Mouse (Mus musculus): Measurements from ENCODE around the gene Serhl. TPM values are rescaled to one million over a fixed set of nuclear protein-coding genes. Genes with fewer than 3 reads are reported as not detected.

The Serhl gene
- total RNA-seq, 4 experiments from 2014 or later, result 42.1 to 73.7 (median 60.6) TPM

DNA sequence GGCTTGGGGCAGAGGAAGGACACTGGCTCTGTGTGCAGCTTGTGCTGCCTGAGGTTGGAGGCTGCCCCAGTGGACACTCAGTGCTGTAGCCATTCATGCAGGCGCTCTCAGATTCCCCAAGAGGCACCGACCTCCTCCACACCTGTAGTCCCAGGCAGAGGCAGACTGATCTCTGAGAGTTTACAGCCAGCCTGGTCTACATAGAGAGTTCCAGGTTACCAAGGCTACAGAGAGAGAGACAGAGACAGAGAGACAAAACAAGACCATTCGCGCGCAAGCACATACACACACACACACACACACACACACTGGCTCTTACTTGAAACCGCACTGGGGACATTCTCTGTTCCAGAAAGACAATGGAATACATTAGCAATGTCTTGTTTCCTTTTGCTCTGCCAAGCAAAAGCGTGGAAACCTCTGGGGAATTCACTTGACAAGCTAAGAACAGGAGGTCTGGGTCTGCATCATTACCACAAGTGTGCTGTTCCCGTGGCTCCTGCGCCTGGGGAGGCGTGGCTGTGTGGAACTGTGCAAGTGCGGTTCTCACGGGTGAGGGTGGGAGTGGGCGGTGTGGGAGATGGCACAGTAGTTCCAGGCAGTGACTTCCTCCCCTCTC lies 5.2 kb upstream of the Serhl start:
- no peak for DNase-seq

DNA sequence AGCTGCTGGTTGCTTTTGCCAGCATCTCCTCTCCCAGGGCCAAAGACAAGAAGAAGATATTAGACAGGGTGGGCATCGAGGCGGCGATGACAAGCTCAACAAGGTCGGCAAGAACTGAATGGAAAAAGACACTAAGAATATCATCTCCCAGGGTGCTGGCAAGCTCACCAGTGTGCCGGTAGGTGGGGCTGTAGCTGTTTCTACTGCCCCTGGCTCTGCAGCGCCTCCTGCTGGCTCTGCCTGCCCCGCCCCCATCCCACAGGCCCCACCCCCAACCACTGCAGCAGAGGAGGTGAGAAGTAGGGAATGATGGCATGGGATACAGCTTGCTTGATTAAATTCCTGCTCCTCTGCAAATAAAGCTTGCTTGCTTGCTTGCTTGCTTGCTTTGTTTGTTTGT lies 3.4 kb upstream of the Serhl start:
- DNase-seq, result no peak

DNA sequence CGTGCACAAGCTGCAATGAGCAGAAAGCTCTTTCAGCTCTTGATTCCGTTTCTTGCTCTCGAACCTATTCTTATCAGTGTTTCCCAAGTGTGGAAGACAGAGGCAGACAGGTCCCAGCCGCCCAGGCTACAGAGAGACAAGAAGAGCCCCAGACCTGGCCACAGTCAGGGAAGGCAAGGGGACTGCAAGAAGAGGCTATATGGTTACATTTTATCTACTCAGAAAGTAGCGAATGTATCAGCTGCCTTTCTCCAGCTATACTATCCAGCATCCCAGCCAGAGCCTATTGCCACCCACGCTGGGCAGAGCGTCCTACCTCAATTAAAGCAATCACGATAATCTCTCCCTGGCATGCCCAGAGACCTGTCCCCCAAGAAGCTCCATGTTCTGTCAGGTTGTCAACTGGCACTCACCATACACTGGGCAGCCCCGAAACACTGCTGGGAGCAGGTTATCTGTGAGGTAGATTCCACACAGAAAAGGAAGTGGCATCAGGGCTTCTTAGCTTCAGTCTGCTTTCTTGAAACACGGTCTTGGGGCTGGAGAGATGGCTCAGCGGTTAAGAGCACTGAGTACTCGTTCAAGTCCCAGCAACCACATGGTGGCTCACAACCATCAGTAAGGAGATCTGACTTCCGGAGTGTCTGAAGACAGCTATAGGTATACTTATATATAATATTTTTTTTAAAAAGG lies 2.5 kb upstream of the Serhl start:
- no peak for DNase-seq

DNA sequence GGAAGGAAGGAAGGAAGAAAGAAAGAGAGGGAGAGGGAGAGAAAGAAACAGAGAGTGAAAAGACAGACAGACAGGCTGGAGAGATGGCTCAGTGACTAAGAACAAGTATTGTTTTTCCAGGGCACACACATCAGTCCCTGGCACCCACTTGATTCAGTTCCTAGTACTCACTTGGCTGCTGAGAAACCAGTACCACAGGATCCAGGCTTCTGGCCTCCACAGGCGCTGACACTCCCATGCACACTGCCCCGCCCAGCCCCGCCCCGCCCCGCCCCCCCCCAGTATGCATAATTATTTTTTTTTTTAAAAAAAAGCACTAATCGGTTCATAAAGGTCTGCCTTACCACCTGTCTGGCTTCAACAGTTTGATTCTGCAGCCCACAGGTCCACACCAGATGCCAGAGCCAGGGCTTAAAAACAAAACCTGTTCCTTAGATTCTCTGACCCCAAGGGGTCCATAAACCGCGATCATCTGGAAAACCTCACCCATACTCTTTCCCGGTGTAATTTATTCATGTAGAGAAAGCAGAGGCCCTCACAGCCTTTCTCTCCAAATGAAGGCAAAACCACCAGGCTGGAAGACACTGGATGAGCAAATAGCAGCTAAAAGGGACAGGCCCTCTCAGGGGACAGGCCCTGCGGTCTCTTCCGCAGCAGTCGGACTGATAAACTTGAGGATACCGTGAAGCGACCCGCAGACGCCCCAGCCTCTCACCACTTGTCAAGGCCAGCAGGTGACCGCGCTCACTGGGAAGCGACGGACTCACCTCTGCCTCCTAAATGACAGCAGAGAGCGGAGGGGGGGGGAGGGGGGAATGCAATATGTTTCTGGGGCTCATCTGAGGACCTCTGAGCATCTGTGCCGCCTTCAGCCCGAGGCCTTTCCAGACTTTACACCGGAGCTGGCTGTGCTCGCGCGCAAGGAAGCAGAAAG lies 544 bp upstream of the Serhl start:
- DNase-seq, result no peak

DNA sequence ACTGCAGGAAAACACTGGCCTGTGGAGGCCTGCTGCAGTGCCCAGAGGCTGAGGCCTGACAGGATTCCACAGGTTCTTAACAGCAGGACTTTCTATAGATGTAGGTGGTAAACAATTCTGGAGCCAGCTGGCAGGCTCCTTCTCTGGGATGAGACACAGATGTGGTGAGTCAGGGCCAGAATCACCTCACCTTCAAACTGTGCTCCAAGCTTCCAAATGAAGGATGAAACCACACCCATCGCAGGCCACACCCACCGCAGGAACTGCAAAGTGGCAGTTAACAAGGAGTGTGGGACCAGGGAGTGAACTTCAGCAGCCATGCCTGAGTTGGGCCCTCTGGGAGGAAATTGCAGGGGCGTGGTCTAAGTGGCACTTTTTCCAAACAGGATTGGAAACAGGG lies 1.6 kb downstream of the Serhl start:
- DNase-seq, result no peak

DNA sequence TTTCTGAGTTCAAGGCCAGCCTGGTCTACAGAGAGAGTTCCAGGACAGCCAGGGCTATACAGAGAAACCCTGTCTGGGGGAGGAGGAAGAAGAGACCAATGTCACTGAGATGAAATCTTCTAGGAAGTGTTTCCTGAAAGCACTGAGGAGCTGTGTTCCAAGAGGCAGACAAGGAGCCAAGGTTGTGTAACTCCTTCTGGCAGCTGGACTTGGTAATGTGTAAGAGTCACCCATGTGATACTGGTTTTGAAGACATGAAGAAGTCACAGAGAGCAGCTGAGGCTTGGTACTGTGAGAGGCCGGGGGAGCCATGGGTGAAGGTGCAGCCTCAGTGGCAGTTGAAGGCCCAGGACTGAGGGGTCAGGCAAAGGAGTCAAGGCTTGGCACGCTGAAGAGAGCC lies 4.4 kb downstream of the Serhl start:
- no peak for DNase-seq

DNA sequence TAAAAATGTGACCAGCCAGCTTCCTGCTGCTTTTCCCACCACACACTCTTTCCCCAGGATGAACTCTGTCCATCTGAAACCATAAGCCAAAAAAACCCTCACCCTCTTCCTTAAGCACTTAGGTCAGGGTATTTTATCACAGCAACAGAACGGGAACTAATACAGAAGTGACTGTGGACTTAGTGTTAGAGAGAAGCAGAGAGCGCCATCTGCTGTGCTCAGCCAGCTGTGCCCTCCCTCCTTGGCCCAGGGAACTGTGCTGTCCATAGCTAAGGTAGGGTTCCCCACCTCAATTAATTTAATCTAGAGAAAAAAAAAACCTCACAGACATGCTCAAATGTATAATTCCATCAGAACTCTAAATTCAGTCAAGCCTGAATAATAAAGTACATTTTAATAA lies 6.6 kb downstream of the Serhl start:
- DNase-seq, result no peak

DNA sequence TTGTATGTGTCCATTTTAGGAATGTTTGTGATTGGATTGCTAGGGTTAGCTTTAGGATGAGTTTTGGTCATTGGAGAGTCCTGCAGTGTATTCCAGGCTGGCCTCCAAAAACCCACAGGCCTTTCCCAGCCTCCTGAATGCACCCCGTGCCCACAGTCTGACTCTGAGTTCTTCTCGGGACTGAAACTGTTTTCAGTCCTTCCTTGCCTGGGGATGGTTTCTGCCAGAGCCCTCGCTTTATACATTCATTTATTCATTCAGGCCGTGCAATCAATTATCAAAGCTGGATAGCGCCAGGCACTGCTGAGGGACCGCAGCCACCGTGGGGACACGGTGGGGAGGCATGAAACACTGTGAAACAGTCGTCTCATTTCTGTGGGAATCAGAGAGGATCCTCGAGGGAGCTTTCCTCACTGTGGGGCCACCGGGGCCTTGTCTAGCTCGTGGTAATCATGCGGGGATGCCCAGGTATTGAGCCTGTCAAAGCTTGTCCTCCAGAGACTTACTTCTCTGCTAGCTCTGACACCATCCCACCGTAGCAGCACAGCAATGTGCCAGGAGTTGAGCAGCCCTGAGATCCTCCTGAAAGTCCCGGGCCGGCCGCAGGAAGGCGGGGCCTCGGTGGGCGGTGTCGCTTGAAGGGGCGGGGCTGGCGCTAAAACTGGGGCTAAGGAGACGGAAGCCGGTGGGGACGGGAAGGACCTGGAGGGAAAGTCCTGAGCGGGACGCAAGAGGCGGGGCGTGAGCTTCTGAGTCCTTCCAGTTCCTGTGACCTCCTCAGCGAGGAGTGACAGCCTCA lies 10.4 kb downstream of the Serhl start:
- DNase-seq, result peak; percentile 95

DNA sequence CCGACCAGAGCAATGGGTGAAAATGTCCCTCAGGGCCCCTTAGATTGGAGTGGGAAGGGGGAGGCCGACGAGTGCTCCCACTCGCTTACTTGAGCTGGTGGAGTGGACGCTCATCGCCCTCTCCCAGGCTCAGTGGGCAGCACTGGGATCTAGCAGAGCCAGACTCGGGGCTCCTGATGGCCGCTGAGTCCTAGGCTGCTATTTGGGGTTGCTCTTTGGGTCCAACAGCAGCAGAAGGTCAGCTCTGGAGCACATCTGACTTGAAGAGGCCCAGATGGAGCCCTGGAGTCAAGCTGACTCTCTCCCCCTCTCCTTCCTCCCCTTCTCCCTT lies 11.0 kb downstream of the Serhl start:
- no peak for DNase-seq

DNA sequence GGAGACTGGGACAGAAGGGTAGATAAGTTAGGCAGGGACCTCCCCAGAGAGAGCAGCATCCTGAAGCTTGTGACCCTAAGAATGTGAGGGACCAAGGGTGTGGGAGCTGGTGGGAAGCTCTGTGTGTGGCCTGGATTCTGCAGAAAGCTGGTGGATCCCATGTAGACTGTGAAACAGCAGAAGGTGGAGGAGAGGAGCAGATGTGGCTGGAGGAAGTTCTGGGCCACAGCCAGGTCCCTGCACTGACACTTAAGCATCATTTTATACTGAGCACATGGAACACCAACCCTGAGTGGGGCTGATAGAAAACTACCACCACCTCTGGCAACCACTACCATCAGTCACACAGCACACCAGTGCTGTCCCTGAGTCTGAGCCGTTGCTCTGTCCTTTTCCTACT lies 13.8 kb downstream of the Serhl start:
- DNase-seq, result no peak

DNA sequence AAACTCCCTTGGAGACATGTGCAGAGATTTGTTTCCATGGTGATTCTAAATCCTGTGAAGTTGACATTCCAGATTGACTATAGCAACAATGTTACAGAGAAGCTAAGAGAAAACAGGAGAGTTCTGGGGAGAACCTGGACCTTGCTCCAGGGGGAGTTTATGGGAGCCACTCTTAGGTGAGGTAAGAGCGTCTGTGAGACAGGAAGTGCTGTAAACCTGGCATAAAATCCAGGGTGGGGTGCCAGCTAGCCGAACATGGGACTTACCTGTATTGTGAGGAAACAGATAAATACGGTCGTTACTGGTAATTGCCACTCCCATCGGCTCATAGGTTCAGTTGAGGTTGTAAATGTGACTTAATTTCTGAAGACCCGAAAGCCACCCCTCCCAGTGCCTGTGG lies 17.1 kb downstream of the Serhl start:
- no peak for DNase-seq

DNA sequence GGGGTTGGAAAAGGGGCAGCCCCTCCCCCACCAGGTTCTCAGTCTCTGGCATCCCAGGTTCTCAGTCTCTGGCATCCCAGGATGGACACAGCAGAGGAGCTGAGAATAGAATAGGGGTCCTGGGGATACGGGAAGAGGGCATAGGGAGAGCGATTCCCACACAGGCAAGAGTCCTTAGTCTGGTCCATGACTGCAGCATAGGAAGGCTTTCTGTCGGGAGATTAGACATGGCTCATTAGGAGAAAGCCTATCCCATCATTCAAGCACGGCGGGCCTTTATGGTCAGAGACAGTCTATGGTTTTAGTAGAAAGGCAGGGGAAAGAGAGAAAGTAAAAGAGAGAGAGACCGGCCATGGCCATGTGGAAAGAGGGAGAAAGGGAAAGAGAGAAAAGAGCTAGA lies 18.5 kb downstream of the Serhl start:
- no peak for DNase-seq

DNA sequence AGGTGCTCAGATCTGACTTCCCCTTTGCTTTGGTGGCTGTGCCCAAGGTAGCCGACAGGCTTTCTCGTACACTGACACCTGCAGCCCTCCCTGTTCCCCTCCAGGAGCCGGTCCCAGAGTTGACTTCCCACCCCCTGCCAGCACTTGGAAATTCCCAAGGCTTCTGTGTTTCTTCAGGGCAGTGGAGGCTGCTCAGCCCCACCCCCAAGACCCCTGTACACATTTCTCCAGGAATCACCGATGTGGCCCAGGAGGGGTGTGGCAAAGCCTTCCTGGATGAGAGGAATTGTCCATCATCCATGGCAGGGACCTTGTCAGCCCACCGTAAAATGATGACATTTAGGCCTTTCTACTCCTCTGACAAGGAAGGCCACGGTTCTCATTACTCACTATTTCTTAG lies 22.0 kb downstream of the Serhl start:
- no peak for DNase-seq

DNA sequence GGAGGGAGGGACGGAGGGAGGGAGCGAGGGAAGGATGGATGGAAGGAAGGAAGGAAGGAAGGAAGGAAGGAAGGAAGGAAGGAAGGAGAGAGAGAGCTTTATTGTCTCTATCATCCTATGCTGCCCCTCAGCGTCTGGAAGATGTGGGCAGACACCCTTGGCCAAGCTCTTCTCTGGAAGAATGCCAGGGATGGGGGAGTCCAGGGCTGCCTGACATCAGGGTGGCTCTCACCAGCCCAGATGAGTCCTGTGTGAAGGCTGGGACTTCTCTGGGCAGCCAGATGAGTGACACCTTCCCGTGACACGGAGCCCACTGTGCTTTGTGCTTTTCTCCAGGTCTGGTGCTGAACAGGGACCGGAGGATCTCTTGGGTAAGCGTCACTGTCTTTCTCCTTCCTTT lies 22.6 kb downstream of the Serhl start:
- no peak for DNase-seq

DNA sequence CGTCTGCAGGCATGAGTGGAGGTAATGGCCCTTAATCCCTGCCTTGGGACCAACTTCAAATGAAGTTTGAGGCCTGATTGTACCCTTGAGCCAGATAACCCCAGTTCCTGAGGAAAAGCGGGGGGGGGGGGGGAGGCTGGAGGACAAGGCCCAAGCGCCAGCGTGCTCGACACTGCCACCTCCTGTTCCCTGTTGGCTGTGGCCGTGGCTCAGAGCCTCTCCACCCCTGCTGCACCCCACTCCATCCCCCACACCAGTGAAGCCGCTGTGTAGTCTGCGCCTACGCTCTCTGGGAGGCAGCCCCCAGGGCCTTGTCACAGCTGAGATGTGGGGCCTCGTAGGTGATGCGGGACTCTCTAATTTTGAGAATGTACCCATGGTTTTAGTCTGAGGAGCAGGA lies 23.6 kb downstream of the Serhl start:
- DNase-seq, result peak; percentile 69

DNA sequence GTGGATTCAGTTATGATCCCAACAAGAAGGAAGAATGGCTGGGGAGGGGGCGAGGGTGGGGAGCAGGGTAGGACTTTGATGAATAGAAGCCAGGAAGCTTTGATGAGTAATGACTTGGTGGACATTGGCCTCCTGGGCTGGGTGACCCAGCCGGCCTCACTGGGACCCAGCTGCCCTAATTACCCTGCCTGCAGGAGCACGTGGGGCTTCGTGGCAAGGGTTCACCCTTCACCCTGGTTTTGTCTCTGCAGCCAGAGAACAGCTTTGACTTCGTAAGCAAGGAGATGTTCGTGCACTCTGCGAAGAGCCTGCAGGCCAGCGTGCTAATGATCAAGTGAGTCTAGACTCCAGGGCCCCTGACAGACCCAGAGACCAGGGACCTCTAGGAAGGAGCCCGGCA lies 24.8 kb downstream of the Serhl start:
- DNase-seq, result no peak

DNA sequence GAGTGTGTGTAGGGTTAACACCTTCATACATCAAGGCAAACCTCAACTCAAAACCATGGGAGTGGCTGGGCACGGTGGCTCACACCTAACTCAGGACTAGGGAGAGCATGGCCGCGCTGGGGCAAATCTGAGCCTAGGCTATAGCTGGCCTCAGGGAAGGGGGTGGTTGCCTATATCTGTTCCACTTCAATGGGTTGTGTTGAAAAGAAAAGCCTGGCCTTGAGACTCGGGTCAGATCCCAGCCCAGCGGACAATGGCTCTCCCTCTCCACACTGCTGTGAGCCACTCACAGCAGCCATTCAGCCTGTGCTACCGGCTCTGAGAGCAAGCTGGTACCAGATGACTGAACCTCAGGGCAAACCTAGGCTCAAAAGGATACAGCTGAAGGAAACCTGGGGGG lies 25.8 kb downstream of the Serhl start:
- DNase-seq, result no peak

DNA sequence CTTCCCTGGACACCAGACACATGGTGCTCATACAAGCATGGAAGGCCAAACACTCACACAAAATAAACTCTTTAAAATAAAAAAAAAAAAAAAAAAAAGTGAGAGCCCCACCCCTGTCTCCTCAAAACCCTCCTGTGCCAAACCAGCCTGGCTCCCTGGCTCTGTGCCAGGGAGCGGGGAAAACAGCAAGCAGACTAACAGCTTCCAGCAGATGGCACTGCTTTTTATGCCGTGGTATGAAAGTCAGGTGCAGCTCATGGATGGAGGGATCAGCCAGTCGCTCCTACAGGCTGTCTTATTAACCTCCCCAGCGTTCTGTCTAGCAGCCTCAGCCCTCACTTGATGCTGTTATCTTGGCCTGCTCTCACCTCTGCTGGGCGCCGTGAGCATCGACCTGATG lies 29.1 kb downstream of the Serhl start:
- DNase-seq, result no peak

DNA sequence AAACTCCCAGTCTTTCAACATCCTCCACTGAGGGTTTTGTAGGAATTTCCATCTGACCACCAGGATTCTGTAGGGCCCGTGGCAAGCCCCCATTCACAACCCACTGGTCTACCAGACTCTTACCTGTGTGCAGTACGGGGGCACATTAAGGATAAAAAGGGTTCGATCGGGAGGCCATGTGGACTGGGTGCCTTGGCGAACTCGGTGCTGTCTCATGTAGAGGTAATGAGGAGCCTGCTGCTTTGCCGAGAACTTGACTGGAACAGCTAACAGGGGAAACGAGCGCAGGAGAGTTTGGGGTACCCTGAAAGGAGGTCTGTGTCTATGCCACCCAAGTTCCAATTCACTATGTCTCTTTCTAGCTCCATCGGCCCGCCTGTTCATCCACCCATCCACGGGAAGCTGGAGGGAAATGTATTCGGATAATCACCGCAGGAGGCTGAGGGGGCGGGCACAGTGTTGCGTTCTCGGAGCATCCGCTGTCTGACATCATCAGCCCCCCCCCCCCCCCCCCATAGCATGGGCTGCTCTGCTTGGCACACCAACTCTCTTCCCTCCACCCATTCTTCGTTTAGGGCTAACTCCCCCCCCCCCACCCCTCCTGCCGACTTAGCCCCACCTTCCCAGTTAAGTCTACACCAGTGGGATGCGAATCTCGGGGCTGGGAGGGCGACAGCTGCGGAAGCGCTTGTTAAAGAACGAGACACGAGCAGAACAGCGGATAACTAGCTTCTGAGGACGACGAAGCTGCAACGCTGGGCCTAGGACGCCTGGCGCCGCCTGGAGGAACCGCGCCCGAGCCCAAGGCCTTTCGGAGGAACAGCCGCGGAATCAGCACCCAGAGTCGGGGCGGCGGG lies 32.6 kb downstream of the Serhl start:
- no peak for DNase-seq

DNA sequence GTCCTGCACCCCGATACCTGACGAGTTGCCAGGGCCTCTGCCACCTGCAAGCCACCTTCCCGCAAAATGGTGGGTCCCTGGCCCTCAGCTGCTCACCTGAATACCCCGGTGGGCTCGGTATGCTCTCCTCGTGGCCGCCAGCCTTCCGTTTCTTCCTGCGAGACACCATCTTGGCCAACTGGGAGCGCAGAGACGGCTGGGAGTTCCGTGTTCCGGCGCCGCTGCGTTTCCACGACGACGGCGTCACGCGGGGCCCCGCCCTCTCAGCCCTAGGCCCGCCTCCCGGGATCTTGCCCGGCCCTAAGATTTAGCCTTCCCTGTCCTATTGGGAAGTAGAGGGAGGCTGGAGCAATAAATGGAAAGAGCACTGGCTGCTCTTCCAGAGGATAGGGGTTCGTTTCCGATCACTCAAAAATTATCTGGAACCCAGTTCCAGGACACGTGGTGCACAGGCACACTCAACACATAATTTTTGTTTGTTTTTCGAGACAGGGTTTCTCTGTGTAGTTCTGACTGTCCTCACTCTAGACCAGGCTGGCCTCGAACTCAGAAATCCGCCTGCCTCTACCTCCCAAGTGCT lies 33.4 kb downstream of the Serhl start, which contains the start of gene Rrp7a:
Gene Rrp7a, minus strand, starts transcription at position 236 of the 580 bp plus-strand sequence.
- peak; percentile 92 for DNase-seq

DNA sequence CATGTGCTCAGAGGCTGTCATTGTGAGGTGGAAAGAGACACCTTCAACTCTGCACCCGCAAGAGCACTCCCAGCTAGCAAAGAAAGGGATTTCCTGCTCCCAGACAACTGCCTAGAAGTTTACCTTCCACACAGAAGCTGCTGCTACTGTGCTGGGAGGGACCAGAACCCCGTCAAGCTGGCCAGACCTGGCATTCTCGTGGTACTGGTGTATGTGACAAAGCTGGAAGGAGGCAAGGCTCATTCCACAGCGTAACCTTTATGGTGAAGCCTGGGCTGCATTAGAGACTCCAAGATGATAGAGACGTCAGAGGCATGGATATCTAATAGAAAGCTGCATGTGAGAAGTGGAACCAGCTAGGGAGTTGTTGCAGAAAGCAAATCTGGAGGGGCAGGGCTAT lies 35.3 kb downstream of the Serhl start:
- no peak for DNase-seq
